Mouse (Mus musculus) liver, adult 2 months (tissue): ENCODE results near the gene Gmfg. TPM values are rescaled to one million over a fixed set of nuclear protein-coding genes. Genes with fewer than 3 reads are reported as not detected.
A peak's percentile ranks its signal among the peaks of the same experiment; 100 is the strongest.

Experiments used
- DNase-seq: peaks from one replicate; pipeline ENCODE4 v3.0.0-alpha.2; 2011; ENCODE audit warnings: low read depth, low spot score; ENCODE audit errors: extremely low read depth
- H3K27ac ChIP-seq: fragments of 200-500 bp; replicated peaks from 2 replicates; pipeline ENCODE4 v1.5.1; 2012; ENCODE audit warnings: low read depth, mild to moderate bottlenecking, control low read depth, inconsistent platforms, low read length; ENCODE audit not compliant: insufficient read depth
- H3K27me3 ChIP-seq: fragments of 200-500 bp; 2 replicates; pipeline ENCODE4 v1.6.1; 2012; ENCODE audit warnings: mild to moderate bottlenecking, moderate library complexity, low read length, inconsistent platforms; ENCODE audit not compliant: control insufficient read depth, insufficient read depth
- H3K36me3 ChIP-seq: fragments of 200-500 bp; 2 replicates; pipeline ENCODE4 v1.6.1; 2012; ENCODE audit warnings: low read length, inconsistent platforms; ENCODE audit not compliant: control insufficient read depth, insufficient read depth
- H3K4me1 ChIP-seq: fragments of 200-500 bp; 2 replicates; pipeline ENCODE4 v1.6.1; 2011; ENCODE audit warnings: low read length; ENCODE audit not compliant: control insufficient read depth, insufficient read depth
- H3K4me3 ChIP-seq: fragments of 200-500 bp; 2 replicates; pipeline ENCODE4 v1.5.1; 2011; ENCODE audit warnings: low read depth, mild to moderate bottlenecking, control low read depth, low read length, moderate library complexity; ENCODE audit not compliant: insufficient read depth
- H3K79me2 ChIP-seq: fragments of 200-500 bp; 2 replicates; pipeline ENCODE4 v1.6.1; 2012; ENCODE audit warnings: inconsistent platforms, mild to moderate bottlenecking, low read length, moderate library complexity; ENCODE audit not compliant: control insufficient read depth, insufficient read depth
- H3K9ac ChIP-seq: fragments of 200-500 bp; 2 replicates; pipeline ENCODE4 v1.6.1; 2012; ENCODE audit warnings: low read depth, mild to moderate bottlenecking, control low read depth, inconsistent platforms, low read length
- CTCF ChIP-seq: fragments of 200-500 bp; IDR thresholded peaks from 2 replicates; pipeline ENCODE4 v1.5.1; 2011; ENCODE audit warnings: low read depth, low read length, control low read depth
- POLR2A ChIP-seq: fragments of 200-500 bp; IDR thresholded peaks from 2 replicates; pipeline ENCODE4 v1.6.1; 2011; ENCODE audit warnings: low read length, control low read depth; ENCODE audit not compliant: insufficient read depth; ENCODE audit errors: extremely low read depth
- WGBS: fragments of 180-500 bp; shearing (Covaris S2); methylation state at CpG from one replicate; pipeline ENCODE4 v1.1.7; 2018; 5-methylcytosine and 5-hydroxymethylcytosine counted together
- polyA plus RNA-seq: library from polyadenylated mRNA; depleted of rRNA; stranded (reverse); fragments of >200 nt; gene quantifications from 2 replicates; pipeline ENCODE4 v1.2.3, GENCODE M21; 2012
- total RNA-seq: library from RNA; depleted of rRNA; stranded (reverse); fragments of >200 nt; gene quantifications from 2 replicates; pipeline ENCODE4 v1.2.3, GENCODE M21; 2014

The Gmfg gene
- total and polyA plus RNA-seq, 2 experiments: 4.0 to 24.4 TPM

GRCm38 (mm10) chr7:28398000-28398399, 39.2 kb upstream of the Gmfg start:
- peaks cover 37% of the 10 kb centered on the region for H3K36me3 ChIP-seq
- no peaks in the 10 kb centered on the region for H3K27me3 ChIP-seq
- H3K27ac ChIP-seq: no peak overlapping the region
- H3K4me3 ChIP-seq: no peak overlapping the region
- peaks cover 8% of the 10 kb centered on the region; the same call in 1 of the 2 replicates for H3K79me2 ChIP-seq
- no peak for TF ChIP-seq POLR2A
- no peak for TF ChIP-seq CTCF
- H3K9ac ChIP-seq: no peak overlapping the region
- H3K4me1 ChIP-seq: peaks cover 6% of the 10 kb centered on the region
- WGBS: 73% methylated on average over 3 of the region's 3 CpGs
- DNase-seq: no peak

- Histone ChIP-seq H3K36me3 (peaks cover 40% of the 10 kb centered on the region), H3K79me2 (0 out of 2 replicates have a peak, but pooled peaks cover under 1% of the 10 kb centered on the region), H3K4me3 (no peak overlapping the region), H3K9ac (no peak overlapping the region), H3K27ac (no peak overlapping the region), H3K27me3 (no peaks in the 10 kb centered on the region), H3K4me1 (peaks cover under 1% of the 10 kb centered on the region)
- TF ChIP-seq CTCF: no peak
- no peak for TF ChIP-seq POLR2A
- 94% methylated on average over 10 of the region's 10 CpGs for WGBS
- DNase-seq: no peak
Measured at GRCm38 (mm10) chr7:28398696-28399340, 38.4 kb upstream of the Gmfg start.

- WGBS: 88% methylated on average over 1 of the region's 1 CpGs
- Histone ChIP-seq H3K27me3 (no peaks in the 10 kb centered on the region), H3K79me2 (no peaks in the 10 kb centered on the region), H3K27ac (no peak overlapping the region), H3K4me3 (no peak overlapping the region), H3K9ac (no peak overlapping the region), H3K4me1 (no peaks in the 10 kb centered on the region), H3K36me3 (peaks cover 48% of the 10 kb centered on the region)
- no peak for DNase-seq
- no peak for TF ChIP-seq CTCF
- TF ChIP-seq POLR2A: no peak
Measured at GRCm38 (mm10) chr7:28401030-28401429, 36.2 kb upstream of the Gmfg start.

- H3K36me3 ChIP-seq: peaks cover 42% of the 10 kb centered on the region
- H3K4me1 ChIP-seq: no peaks in the 10 kb centered on the region
- no peak overlapping the region for H3K9ac ChIP-seq
- H3K79me2 ChIP-seq: no peaks in the 10 kb centered on the region
- no peak for DNase-seq
- H3K27me3 ChIP-seq: no peaks in the 10 kb centered on the region
- no peak overlapping the region for H3K27ac ChIP-seq
- TF ChIP-seq CTCF: no peak
- no peak for TF ChIP-seq POLR2A
- no peak overlapping the region for H3K4me3 ChIP-seq
- 65% methylated on average over 3 of the region's 3 CpGs for WGBS
Measured at GRCm38 (mm10) chr7:28401942-28402341, 35.3 kb upstream of the Gmfg start.

- H3K9ac ChIP-seq: no peak overlapping the region
- H3K79me2 ChIP-seq: no peaks in the 10 kb centered on the region
- peak overlapping the region; percentile 44 for H3K27ac ChIP-seq
- DNase-seq: peak; percentile 42
- H3K4me1 ChIP-seq: no peaks in the 10 kb centered on the region
- TF ChIP-seq CTCF (no peak), POLR2A (no peak)
- H3K27me3 ChIP-seq: no peaks in the 10 kb centered on the region
- WGBS: 65% methylated on average over 3 of the region's 3 CpGs
- H3K4me3 ChIP-seq: no peak overlapping the region
- H3K36me3 ChIP-seq: peaks cover 24% of the 10 kb centered on the region
Measured at GRCm38 (mm10) chr7:28410841-28411475, 26.3 kb upstream of the Gmfg start.

GRCm38 (mm10) chr7:28412826-28413225, 24.4 kb upstream of the Gmfg start:
- Histone ChIP-seq H3K27ac (no peak overlapping the region), H3K79me2 (no peaks in the 10 kb centered on the region), H3K27me3 (no peaks in the 10 kb centered on the region), H3K9ac (no peak overlapping the region), H3K4me1 (no peaks in the 10 kb centered on the region), H3K36me3 (peaks cover 20% of the 10 kb centered on the region), H3K4me3 (no peak overlapping the region)
- TF ChIP-seq CTCF (no peak), POLR2A (no peak)
- no peak for DNase-seq
- WGBS: 84% methylated on average over 4 of the region's 4 CpGs
